Mouse (Mus musculus): ENCODE data around the gene Tnfsfm13. TPM values are rescaled to one million over a fixed set of nuclear protein-coding genes. Genes with fewer than 3 reads are reported as not detected.
"Not testable (repeated sequence)": the region's sequence is repeated elsewhere in the genome, so short reads cannot be mapped to it uniquely, and the experiment has no call there.

Gene Tnfsfm13
- polyA plus RNA-seq (2011; ENCODE audit: insufficient read length, low read depth, missing spikeins), result 3.0 and 4.4 TPM in 2 replicates

DNA sequence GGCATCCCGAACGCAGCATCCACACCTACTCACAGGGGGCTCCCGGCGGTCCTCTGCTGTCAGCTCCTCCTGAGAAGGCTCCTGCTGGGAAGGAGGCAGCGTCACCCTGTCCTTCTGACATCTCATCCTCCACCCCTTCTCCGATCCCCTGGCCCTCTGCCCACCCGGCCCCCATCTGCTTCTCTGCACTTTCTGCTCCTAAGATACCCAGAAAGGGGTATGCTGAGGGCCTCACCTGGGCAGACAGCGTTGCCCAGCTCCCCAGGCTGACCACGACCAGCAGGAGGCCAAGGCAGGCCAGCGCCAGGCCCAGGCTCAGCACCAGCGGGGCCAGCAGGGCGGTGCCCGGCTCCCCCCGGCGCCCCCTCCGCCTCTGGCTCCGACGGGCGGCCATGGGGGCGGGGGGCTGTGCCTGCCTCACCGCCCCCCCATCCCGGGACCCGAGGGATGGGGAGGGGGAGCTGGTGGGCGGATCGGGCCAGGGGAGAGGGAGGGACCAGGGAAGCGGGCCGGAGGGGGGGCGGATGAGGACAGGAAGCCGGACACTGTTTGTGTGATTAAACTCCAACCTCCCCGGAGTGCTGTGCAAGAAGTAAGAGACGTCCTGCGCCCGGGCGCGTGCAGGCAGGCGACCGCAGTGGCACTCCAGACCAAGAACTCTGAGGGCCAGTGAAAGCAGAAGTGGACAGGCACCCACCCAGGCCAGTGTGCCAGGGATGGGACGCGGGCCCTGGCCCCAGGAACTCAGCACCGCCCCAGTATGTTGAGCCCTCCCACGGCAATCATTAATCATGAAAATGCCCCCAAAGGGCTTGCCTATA lies at the start of gene Tnfsfm13, which contains the start of gene Tnfsf12:
Gene Tnfsfm13, minus strand, starts transcription at position 738 of the 821 bp plus-strand sequence.
Gene Tnfsf12, minus strand, starts transcription at position 489 of the 821 bp plus-strand sequence.
- peak within 1 kb of the TSS; percentile 64 for H3K27ac ChIP-seq (ENCODE audit: insufficient read depth, low read length)
- no peaks in the 10 kb centered on the region for H3K4me1 ChIP-seq (ENCODE audit: control insufficient read depth, insufficient read depth, low read length)
- TF ChIP-seq POLR2A (IDR thresholded peaks at IDR 0.05; ENCODE audit: low read depth, low read length) (peak; percentile 76), CTCF (IDR thresholded peaks at IDR 0.05; ENCODE audit: borderline replicate concordance, insufficient read depth, low read length) (no peak)
- H3K4me3 ChIP-seq (ENCODE audit: insufficient read depth, low read length), result peak within 1 kb of the TSS; percentile 50

GRCm38 (mm10) chr11:69731408-69731807 lies 35.5 kb upstream of the Tnfsfm13 start:
- H3K27ac ChIP-seq (ENCODE audit: insufficient read depth, low read length); H3K4me3 ChIP-seq (ENCODE audit: insufficient read depth, low read length); H3K4me1 ChIP-seq (ENCODE audit: control insufficient read depth, insufficient read depth, low read length): not testable (repeated sequence)

DNA sequence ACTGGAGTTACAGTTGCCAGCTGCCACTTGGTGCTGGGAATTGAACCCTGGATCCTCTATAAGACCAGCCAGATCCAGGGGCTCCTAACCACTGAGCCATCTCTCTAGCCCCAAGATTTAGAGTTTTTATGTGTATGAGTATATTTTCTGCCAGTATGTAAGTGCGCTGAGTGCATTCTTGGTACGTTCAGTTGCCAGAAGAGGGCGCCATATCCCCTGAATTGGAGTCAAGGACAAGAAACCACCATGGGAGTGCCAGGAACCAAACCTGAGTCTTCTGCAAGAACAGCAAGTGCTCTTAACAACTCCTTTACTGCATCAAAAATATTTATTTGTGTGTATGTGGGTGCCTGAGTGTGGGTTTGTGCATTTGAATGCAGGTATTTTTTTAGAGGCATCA lies 33.2 kb upstream of the Tnfsfm13 start:
- no peak overlapping the region for H3K4me3 ChIP-seq (ENCODE audit: insufficient read depth, low read length)

GRCm38 (mm10) chr11:69725951-69726350 lies 30.1 kb upstream of the Tnfsfm13 start:
- Histone ChIP-seq H3K4me3 (ENCODE audit: insufficient read depth, low read length) (no peak overlapping the region), H3K27ac (ENCODE audit: insufficient read depth, low read length) (no peak overlapping the region), H3K4me1 (ENCODE audit: control insufficient read depth, insufficient read depth, low read length) (no peaks in the 10 kb centered on the region)
- TF ChIP-seq CTCF (IDR thresholded peaks at IDR 0.05; ENCODE audit: borderline replicate concordance, insufficient read depth, low read length) (no peak), POLR2A (IDR thresholded peaks at IDR 0.05; ENCODE audit: low read depth, low read length) (no peak)

More for the DNA sequence above, 33.2 kb upstream of the Tnfsfm13 start:
- Histone ChIP-seq H3K27ac (ENCODE audit: insufficient read depth, low read length) (no peak overlapping the region), H3K4me1 (ENCODE audit: control insufficient read depth, insufficient read depth, low read length) (no peaks in the 10 kb centered on the region)
- TF ChIP-seq CTCF (IDR thresholded peaks at IDR 0.05; ENCODE audit: borderline replicate concordance, insufficient read depth, low read length) (peak; percentile 15; the same call in 1 of the 2 replicates), POLR2A (IDR thresholded peaks at IDR 0.05; ENCODE audit: low read depth, low read length) (no peak)

DNA sequence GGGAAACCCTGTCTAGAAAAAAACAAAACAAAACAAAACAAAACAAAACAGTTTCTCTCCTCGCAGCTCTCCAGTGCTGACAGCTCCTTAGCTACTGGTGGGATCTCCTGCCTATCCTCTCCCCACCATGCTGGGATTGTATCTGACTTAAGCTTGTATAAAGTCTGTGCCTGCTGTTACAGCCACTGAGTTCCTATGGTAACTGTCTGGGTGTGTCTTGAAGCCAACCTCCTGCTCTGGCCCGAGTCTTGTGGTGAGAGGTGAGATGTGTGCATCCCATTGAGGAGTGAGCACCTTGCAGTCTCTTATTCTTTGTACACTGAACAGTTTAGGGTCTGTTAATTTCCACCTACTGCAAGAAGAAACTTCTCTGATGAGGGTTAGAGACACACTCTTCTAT lies 27.2 kb upstream of the Tnfsfm13 start:
- no peaks in the 10 kb centered on the region for H3K4me1 ChIP-seq (ENCODE audit: control insufficient read depth, insufficient read depth, low read length)
- no peak for TF ChIP-seq POLR2A (IDR thresholded peaks at IDR 0.05; ENCODE audit: low read depth, low read length)
- no peak for TF ChIP-seq CTCF (IDR thresholded peaks at IDR 0.05; ENCODE audit: borderline replicate concordance, insufficient read depth, low read length)
- H3K27ac ChIP-seq (ENCODE audit: insufficient read depth, low read length), result no peak overlapping the region
- H3K4me3 ChIP-seq (ENCODE audit: insufficient read depth, low read length), result no peak overlapping the region

- TF ChIP-seq POLR2A (IDR thresholded peaks at IDR 0.05; ENCODE audit: low read depth, low read length) (no peak), CTCF (IDR thresholded peaks at IDR 0.05; ENCODE audit: borderline replicate concordance, insufficient read depth, low read length) (no peak)
- H3K4me1 ChIP-seq (ENCODE audit: control insufficient read depth, insufficient read depth, low read length), result peaks cover 3% of the 10 kb centered on the region; the same call in 1 of the 2 replicates
- no peak overlapping the region for H3K27ac ChIP-seq (ENCODE audit: insufficient read depth, low read length)
- H3K4me3 ChIP-seq (ENCODE audit: insufficient read depth, low read length), result no peak overlapping the region
These were observed 25.0 kb upstream of the Tnfsfm13 start for GRCm38 (mm10) chr11:69720852-69721251.

DNA sequence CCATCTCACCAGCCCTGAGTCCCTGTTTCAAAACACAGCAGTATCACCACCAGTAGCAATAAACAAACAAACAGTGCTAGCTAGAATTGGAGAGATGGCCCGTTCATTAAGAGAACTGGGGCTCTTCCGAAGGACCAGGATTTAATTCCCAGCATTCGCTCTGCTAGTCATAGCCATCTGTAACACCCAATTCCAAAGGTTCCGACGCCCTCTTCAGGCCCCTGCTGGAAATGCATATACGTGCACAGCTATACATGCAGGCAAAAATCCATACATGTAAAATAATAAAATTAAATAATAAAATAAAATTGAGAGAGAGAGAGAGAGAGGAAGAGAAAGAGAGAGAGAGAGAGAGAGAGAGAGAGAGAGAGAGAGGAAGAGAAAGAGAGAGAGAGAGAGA lies 23.5 kb upstream of the Tnfsfm13 start:
- no peak for TF ChIP-seq POLR2A (IDR thresholded peaks at IDR 0.05; ENCODE audit: low read depth, low read length)
- TF ChIP-seq CTCF (IDR thresholded peaks at IDR 0.05; ENCODE audit: borderline replicate concordance, insufficient read depth, low read length), result no peak
- no peak overlapping the region for H3K4me3 ChIP-seq (ENCODE audit: insufficient read depth, low read length)
- H3K27ac ChIP-seq (ENCODE audit: insufficient read depth, low read length), result no peak overlapping the region
- peaks cover 3% of the 10 kb centered on the region; the same call in 1 of the 2 replicates for H3K4me1 ChIP-seq (ENCODE audit: control insufficient read depth, insufficient read depth, low read length)

- Histone ChIP-seq H3K4me3 (ENCODE audit: insufficient read depth, low read length) (no peak overlapping the region), H3K4me1 (ENCODE audit: control insufficient read depth, insufficient read depth, low read length) (peaks cover 3% of the 10 kb centered on the region; the same call in 1 of the 2 replicates), H3K27ac (ENCODE audit: insufficient read depth, low read length) (no peak overlapping the region)
- no peak for TF ChIP-seq CTCF (IDR thresholded peaks at IDR 0.05; ENCODE audit: borderline replicate concordance, insufficient read depth, low read length)
These were observed 22.8 kb upstream of the Tnfsfm13 start for GRCm38 (mm10) chr11:69718661-69719060.

GRCm38 (mm10) chr11:69716953-69717352 lies 21.1 kb upstream of the Tnfsfm13 start:
- H3K27ac ChIP-seq (ENCODE audit: insufficient read depth, low read length), result no peak overlapping the region
- no peak overlapping the region for H3K4me3 ChIP-seq (ENCODE audit: insufficient read depth, low read length)
- H3K4me1 ChIP-seq (ENCODE audit: control insufficient read depth, insufficient read depth, low read length), result peaks cover 3% of the 10 kb centered on the region; the same call in 1 of the 2 replicates
- TF ChIP-seq POLR2A (IDR thresholded peaks at IDR 0.05; ENCODE audit: low read depth, low read length) (no peak), CTCF (IDR thresholded peaks at IDR 0.05; ENCODE audit: borderline replicate concordance, insufficient read depth, low read length) (no peak)

- TF ChIP-seq CTCF (IDR thresholded peaks at IDR 0.05; ENCODE audit: borderline replicate concordance, insufficient read depth, low read length), result no peak
- TF ChIP-seq POLR2A (IDR thresholded peaks at IDR 0.05; ENCODE audit: low read depth, low read length), result no peak
- H3K4me3 ChIP-seq (ENCODE audit: insufficient read depth, low read length), result no peak overlapping the region
These were observed 20.0 kb upstream of the Tnfsfm13 start for GRCm38 (mm10) chr11:69715929-69716328.

More at GRCm38 (mm10) chr11:69715929-69716328, 20.0 kb upstream of the Tnfsfm13 start:
- Histone ChIP-seq H3K27ac (ENCODE audit: insufficient read depth, low read length) (peak overlapping the region; percentile 82), H3K4me1 (ENCODE audit: control insufficient read depth, insufficient read depth, low read length) (peaks cover 3% of the 10 kb centered on the region; the same call in 1 of the 2 replicates)
